Mouse (Mus musculus): ENCODE data around the gene Zfp933. TPM values are rescaled to one million over a fixed set of nuclear protein-coding genes. Genes with fewer than 3 reads are reported as not detected.
"Not testable (repeated sequence)": the region's sequence is repeated elsewhere in the genome, so short reads cannot be mapped to it uniquely, and the experiment has no call there.

Zfp933 gene
- polyA plus RNA-seq, 1 experiment, result 1.1 TPM

DNA sequence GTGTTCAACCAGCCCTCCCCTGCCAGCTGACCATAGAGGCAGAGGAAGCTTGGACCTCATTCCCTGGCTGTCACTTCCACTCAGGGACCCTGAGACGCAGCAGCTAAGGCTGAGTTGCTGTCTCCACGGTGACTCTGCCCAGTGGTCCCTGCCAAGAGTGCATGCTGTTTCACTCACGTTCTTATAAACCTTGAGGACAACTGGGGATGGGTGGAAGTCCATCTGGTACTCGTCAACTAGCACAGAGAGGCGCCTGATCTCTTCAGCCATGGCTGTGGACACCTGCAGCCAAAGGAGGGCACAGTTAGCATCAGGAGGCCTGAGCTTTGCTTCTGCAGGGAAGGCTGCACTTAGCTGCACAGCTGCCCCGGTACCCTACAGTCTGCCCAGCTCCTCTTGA is 34.9 kb upstream of the Zfp933 start:
- WGBS, result 82% methylated on average over 6 of the region's 6 CpGs
- TF ChIP-seq POLR2A (IDR thresholded peaks at IDR 0.05; ENCODE audit: borderline replicate concordance, extremely low read depth, low read depth, low read length), result no peak
- no peak for TF ChIP-seq CTCF (IDR thresholded peaks at IDR 0.05; ENCODE audit: insufficient read depth, low read length)
- H3K4me1 ChIP-seq (ENCODE audit: control insufficient read depth, insufficient read depth, low read length), result no peaks in the 10 kb centered on the region
- H3K4me3 ChIP-seq (replicated peaks; ENCODE audit: extremely low read depth, low read depth, low read length), result no peak overlapping the region
- DNase-seq, result no peak

DNA sequence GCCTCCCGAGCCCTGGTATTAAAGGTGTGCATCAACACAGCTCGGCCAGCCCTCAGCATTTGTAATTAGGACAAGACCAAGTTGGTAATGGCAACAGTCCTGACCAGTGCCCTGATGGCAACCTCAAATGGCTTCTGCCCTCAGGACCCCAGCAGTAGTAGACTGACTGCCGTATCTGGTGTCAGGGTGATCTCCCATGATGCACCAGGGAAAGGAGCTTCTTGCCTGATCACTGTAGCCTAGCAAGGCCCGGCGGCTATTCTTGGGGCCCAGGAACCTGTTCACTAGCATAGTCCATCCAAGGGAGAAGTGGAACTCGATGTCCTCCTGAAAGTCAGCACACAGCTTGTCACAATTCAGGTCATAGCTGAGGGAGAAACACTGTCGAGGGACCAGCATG is 33.6 kb upstream of the Zfp933 start:
- DNase-seq, result no peak
- Histone ChIP-seq H3K4me1 (ENCODE audit: control insufficient read depth, insufficient read depth, low read length) (no peaks in the 10 kb centered on the region), H3K4me3 (replicated peaks; ENCODE audit: extremely low read depth, low read depth, low read length) (no peak overlapping the region)
- TF ChIP-seq POLR2A (IDR thresholded peaks at IDR 0.05; ENCODE audit: borderline replicate concordance, extremely low read depth, low read depth, low read length) (no peak), CTCF (IDR thresholded peaks at IDR 0.05; ENCODE audit: insufficient read depth, low read length) (no peak)
- 95% methylated on average over 7 of the region's 7 CpGs for WGBS

GRCm38 (mm10) chr4:147879865-147880264 is 31.7 kb upstream of the Zfp933 start:
- WGBS, result 55% methylated on average over 5 of the region's 5 CpGs
- no peak for TF ChIP-seq CTCF (IDR thresholded peaks at IDR 0.05; ENCODE audit: insufficient read depth, low read length)
- TF ChIP-seq POLR2A (IDR thresholded peaks at IDR 0.05; ENCODE audit: borderline replicate concordance, extremely low read depth, low read depth, low read length), result no peak
- no peak overlapping the region for H3K4me3 ChIP-seq (replicated peaks; ENCODE audit: extremely low read depth, low read depth, low read length)
- no peak for DNase-seq
- H3K4me1 ChIP-seq (ENCODE audit: control insufficient read depth, insufficient read depth, low read length), result no peaks in the 10 kb centered on the region

DNA sequence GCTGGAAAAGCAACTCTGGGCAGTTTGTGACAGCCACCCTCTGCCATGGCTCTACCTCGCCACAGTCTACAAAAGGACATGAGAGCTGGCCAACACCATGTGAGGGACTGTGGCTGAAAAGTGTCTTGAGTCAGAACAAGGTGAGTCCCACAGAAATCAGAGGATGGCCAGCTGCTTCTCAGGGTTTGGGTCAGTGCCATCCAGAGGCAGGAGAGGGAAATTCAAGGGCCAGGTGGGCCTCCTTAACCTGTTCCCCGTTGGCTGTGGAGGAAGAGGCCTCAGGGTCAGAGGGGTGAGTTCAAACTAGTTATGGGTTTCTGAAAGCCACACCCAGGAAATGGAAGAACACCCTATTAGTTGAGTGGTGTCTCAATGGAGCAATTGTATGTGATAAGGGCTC is 31.3 kb upstream of the Zfp933 start:
- Histone ChIP-seq H3K4me3 (replicated peaks; ENCODE audit: extremely low read depth, low read depth, low read length) (no peak overlapping the region), H3K4me1 (ENCODE audit: control insufficient read depth, insufficient read depth, low read length) (no peaks in the 10 kb centered on the region)
- TF ChIP-seq CTCF (IDR thresholded peaks at IDR 0.05; ENCODE audit: insufficient read depth, low read length) (no peak), POLR2A (IDR thresholded peaks at IDR 0.05; ENCODE audit: borderline replicate concordance, extremely low read depth, low read depth, low read length) (no peak)
- no peak for DNase-seq
- 46% methylated on average over 2 of the region's 2 CpGs for WGBS

DNA sequence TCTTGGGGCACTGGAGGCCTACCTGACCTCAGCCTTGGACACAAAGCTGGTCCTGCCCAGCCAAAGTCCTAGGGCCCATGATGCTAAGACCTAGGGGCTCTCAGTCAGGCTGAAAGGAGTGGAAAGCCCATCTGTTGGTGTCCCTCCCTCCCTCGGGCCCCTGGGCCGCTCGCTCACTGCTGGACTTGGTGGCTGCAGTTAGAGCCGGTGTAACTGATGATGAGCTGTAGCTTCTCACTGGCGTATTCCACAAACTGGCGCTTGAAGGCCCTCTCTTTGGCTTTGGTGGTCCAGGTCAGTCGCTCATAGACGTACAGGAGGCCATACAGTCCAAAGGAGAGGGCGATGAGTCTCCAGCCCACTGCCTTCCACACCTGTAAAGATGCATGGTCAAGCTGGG is 30.4 kb upstream of the Zfp933 start:
- WGBS, result 95% methylated on average over 9 of the region's 9 CpGs
- Histone ChIP-seq H3K4me1 (ENCODE audit: control insufficient read depth, insufficient read depth, low read length) (no peaks in the 10 kb centered on the region), H3K4me3 (replicated peaks; ENCODE audit: extremely low read depth, low read depth, low read length) (no peak overlapping the region)
- no peak for DNase-seq
- TF ChIP-seq CTCF (IDR thresholded peaks at IDR 0.05; ENCODE audit: insufficient read depth, low read length) (no peak), POLR2A (IDR thresholded peaks at IDR 0.05; ENCODE audit: borderline replicate concordance, extremely low read depth, low read depth, low read length) (no peak)

DNA sequence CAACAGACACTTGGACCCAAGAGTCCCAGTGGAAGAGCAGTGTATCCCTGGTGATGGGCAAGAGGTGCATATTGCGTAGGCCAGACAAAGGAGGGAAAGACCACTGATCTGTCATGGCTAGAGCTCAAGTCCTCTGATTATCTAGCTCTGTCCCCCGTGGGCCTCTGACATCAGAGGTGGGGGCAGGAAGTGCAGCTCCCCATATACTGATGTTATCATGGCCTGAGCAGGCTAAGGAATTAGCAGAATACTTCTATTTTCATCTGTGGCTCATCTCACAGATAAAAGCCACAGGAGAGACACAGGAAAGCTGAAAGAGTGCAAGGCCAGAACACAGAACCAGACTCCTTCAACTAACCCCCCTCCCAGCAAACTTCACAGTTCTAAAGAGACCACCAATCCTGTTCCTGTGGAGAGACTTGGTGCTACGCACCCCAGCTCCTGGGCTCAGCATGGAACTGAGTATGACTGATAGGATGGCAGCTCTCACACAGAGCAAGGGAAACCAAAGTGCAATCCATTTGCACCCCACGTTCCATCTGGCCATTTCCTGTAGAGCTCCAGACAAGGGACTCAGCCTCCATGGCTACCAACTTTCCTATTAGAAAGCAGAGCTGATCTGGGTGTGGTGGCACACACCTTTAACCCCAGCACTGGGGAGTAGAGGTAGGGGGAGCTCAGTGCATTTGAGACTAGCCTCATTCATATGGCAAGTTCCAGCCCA is 27.8 kb upstream of the Zfp933 start:
- DNase-seq, result no peak
- 72% methylated on average over 4 of the region's 4 CpGs for WGBS
- no peak overlapping the region for H3K4me3 ChIP-seq (replicated peaks; ENCODE audit: extremely low read depth, low read depth, low read length)
- no peaks in the 10 kb centered on the region for H3K4me1 ChIP-seq (ENCODE audit: control insufficient read depth, insufficient read depth, low read length)
- TF ChIP-seq POLR2A (IDR thresholded peaks at IDR 0.05; ENCODE audit: borderline replicate concordance, extremely low read depth, low read depth, low read length) (no peak), CTCF (IDR thresholded peaks at IDR 0.05; ENCODE audit: insufficient read depth, low read length) (no peak)

DNA sequence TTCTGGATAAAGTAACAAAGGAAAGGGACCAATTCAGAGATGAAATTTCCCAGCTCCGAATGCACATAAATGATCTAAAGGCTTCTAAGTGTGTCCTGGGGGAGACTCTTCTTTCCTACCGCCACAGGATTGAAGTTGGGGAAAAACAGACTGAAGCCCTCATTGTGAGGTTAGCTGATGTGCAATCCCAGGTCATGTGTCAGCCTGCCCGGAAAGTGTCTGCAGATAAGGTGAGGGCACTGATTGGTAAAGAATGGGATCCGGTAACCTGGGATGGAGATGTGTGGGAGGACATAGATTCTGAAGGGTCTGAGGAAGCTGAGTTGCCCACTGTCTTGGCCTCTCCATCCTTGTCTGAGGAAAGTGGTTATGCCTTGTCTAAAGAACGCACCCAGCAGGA is 21.1 kb upstream of the Zfp933 start:
- WGBS, result 8% methylated on average over 5 of the region's 5 CpGs
- TF ChIP-seq CTCF (IDR thresholded peaks at IDR 0.05; ENCODE audit: insufficient read depth, low read length) (no peak), POLR2A (IDR thresholded peaks at IDR 0.05; ENCODE audit: borderline replicate concordance, extremely low read depth, low read depth, low read length) (no peak)
- Histone ChIP-seq H3K4me3 (replicated peaks; ENCODE audit: extremely low read depth, low read depth, low read length) (peak overlapping the region; percentile 70), H3K4me1 (ENCODE audit: control insufficient read depth, insufficient read depth, low read length) (peaks cover 8% of the 10 kb centered on the region; the same call in 1 of the 2 replicates)
- DNase-seq, result no peak

DNA sequence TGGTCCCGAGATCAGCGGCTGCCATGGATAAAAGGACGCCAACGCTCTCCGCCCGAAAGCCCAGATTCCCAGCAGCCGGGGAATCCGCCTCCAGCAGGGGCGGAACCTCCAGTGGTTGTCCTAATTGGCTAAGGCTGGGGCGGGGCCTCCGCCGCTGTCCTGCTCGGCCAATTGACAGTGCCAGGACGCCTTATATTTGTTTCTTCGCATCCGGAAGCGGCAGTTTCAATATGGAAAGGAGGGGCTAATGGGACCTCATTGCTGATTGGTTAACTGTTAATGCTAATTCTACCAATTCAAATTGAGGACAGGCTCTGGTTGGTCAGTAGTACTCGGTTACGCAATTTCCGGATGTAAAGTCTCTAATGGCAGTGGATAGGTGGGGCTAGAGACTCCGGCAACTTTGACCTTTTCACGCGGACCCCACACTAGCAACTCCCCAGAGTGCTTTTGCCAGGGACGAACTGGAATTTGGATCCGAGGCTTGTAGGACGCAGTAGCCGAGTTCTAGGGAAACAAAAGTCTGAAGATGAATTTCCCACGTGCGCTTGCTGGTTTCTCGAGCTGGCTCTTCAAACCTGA is 20.4 kb upstream of the Zfp933 start, which contains the start of the genes Miip and Fv1:
Gene Miip, minus strand, starts transcription at position 367 of the 582 bp plus-strand sequence.
Gene Fv1, plus strand, starts transcription at position 530 of the 582 bp plus-strand sequence.
- peak; percentile 88 for DNase-seq
- H3K4me3 ChIP-seq (replicated peaks; ENCODE audit: extremely low read depth, low read depth, low read length), result peak within 1 kb of the TSS; percentile 91
- peaks cover 8% of the 10 kb centered on the region; the same call in 1 of the 2 replicates for H3K4me1 ChIP-seq (ENCODE audit: control insufficient read depth, insufficient read depth, low read length)
- TF ChIP-seq CTCF (IDR thresholded peaks at IDR 0.05; ENCODE audit: insufficient read depth, low read length), result no peak
- TF ChIP-seq POLR2A (IDR thresholded peaks at IDR 0.05; ENCODE audit: borderline replicate concordance, extremely low read depth, low read depth, low read length), result peak; percentile 76; the same call in 1 of the 2 replicates
- WGBS, result under 1% methylated on average over 30 of the region's 30 CpGs

DNA sequence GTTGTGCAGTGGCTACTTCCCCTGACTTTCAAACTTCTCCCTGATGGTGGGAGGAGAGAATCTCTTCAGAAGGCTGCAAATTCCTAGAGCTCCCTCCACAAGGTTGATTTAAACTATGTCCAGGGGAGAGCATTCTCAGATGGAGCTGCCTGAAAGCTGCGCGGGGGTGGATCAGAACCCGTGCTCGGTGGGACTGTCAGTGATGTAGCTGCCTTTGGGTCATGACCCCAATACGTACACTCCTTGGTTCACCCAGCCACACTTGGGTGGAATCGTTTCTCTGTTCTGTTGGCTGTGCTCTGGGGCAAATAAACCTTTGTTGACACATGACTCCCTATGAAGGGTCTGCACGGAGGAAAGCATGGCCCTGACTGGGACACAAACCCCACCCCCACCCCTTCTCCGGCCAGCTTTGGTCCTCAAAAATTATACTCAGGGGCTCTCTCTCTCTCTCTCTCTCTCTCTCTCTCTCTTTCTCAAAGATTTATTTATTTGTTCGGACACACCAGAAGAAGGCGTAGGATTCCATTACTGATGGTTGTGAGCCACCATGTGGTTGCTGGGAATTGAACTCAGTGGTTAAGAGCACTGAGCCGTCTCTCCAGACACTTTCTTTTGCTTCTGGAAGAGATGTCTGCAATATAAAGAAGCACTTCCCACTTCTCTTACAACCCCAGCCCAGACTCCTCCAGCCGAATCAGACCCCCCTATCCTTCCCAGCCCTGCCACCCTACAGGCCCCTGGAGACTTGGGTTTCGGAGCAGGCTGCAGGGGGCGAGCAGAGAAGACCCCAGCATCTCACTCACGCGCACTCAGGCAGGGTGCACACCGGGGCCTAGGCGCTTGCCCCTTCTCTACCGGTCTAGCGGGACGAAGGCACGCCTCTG is 19.6 kb upstream of the Zfp933 start:
- H3K4me3 ChIP-seq (replicated peaks; ENCODE audit: extremely low read depth, low read depth, low read length), result peak overlapping the region; percentile 91
- TF ChIP-seq POLR2A (IDR thresholded peaks at IDR 0.05; ENCODE audit: borderline replicate concordance, extremely low read depth, low read depth, low read length) (no peak), CTCF (IDR thresholded peaks at IDR 0.05; ENCODE audit: insufficient read depth, low read length) (no peak)
- peaks cover 8% of the 10 kb centered on the region; the same call in 1 of the 2 replicates for H3K4me1 ChIP-seq (ENCODE audit: control insufficient read depth, insufficient read depth, low read length)
- DNase-seq, result no peak
- WGBS, result 3% methylated on average over 22 of the region's 22 CpGs

DNA sequence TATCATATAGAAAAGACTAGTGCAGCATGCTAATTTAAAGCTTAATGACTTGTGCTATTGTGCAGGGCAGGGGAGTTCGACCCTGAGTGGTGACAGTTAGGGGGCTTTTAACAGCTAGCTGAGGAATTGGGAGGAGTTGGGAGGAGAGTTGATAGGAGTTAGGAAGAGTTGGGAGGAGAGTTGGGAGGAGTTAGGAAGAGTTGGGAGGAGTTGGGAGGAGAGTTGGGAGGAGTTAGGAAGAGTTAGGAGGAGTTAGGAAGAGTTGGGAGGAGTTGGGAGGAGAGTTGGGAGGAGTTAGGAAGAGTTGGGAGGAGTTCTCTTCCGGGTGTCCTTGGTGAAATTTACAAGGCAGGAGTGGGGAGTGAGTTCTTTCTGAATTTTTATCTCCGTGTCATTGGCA is 18.6 kb upstream of the Zfp933 start:
- H3K4me1 ChIP-seq (ENCODE audit: control insufficient read depth, insufficient read depth, low read length); H3K4me3 ChIP-seq (replicated peaks; ENCODE audit: extremely low read depth, low read depth, low read length); DNase-seq: not testable (repeated sequence)
- 36% methylated on average over 3 of the region's 3 CpGs for WGBS
